Mouse (Mus musculus) MEL (cell line): ENCODE measurements around the gene Gm49342. TPM values are rescaled to one million over a fixed set of nuclear protein-coding genes. Genes with fewer than 3 reads are reported as not detected.
"Not testable (repeated sequence)": the region's sequence is repeated elsewhere in the genome, so short reads cannot be mapped to it uniquely, and the experiment has no call there.

ENCODE experiments used
- DNase-seq: peaks from one replicate; pipeline ENCODE4 v3.0.0; 2011; ENCODE audit warnings: low read depth, low spot score
- H3K27ac ChIP-seq: 2 replicates; pipeline ENCODE4 v1.5.1; 2012; ENCODE audit warnings: low read depth, mild to moderate bottlenecking, control low read depth, low read length, moderate library complexity; ENCODE audit not compliant: control insufficient read depth
- H3K27me3 ChIP-seq, 2 experiments: fragments of 150-350 bp in 1 of 2; sonication (generic) in 1 of 2; 2 replicates each; pipeline ENCODE4 v1.6.1; 2012; ENCODE audit warnings: low read length in 2 of 2, mild to moderate bottlenecking in 2 of 2, improper control_type of control experiment in 1 of 2, moderate library complexity in 1 of 2; ENCODE audit not compliant: insufficient read depth in 2 of 2, control insufficient read depth in 1 of 2
- H3K36me3 ChIP-seq, 2 experiments: 2 replicates each; pipeline ENCODE4 v1.6.1; 2012 to 2014; ENCODE audit warnings: low read length in 2 of 2, improper control_type of control experiment in 1 of 2, inconsistent platforms in 1 of 2, mild to moderate bottlenecking in 1 of 2; ENCODE audit not compliant: insufficient read depth in 2 of 2, control insufficient read depth in 1 of 2
- H3K4me1 ChIP-seq, 2 experiments: fragments of 150-350 bp in 1 of 2; sonication (generic) in 1 of 2; 2 replicates each; pipeline ENCODE4 v1.6.1; 2012; ENCODE audit warnings: low read length in 2 of 2, improper control_type of control experiment in 1 of 2, mild to moderate bottlenecking in 1 of 2; ENCODE audit not compliant: insufficient read depth in 2 of 2, control insufficient read depth in 1 of 2
- H3K4me3 ChIP-seq, 2 experiments: fragments of 150-350 bp in 1 of 2; sonication (generic) in 1 of 2; 2 replicates each; pipeline ENCODE4 v1.5.1; 2012; ENCODE audit warnings: low read depth in 2 of 2, low read length in 2 of 2, mild to moderate bottlenecking in 2 of 2, moderate library complexity in 2 of 2, control low read depth in 1 of 2, improper control_type of control experiment in 1 of 2; ENCODE audit not compliant: control insufficient read depth in 1 of 2, insufficient read depth in 1 of 2
- H3K79me2 ChIP-seq: 2 replicates; pipeline ENCODE4 v1.6.1; 2012; ENCODE audit warnings: mild to moderate bottlenecking, low read length, moderate library complexity; ENCODE audit not compliant: control insufficient read depth, poor library complexity, insufficient read depth
- H3K9ac ChIP-seq: 2 replicates; pipeline ENCODE4 v1.6.1; 2012; ENCODE audit warnings: low read depth, mild to moderate bottlenecking, control low read depth, low read length, moderate library complexity; ENCODE audit not compliant: control insufficient read depth, poor library complexity, severe bottlenecking
- H3K9me3 ChIP-seq: fragments of 150-350 bp; sonication (generic); replicated peaks from 2 replicates; pipeline ENCODE4 v1.6.1; 2012; ENCODE audit warnings: mild to moderate bottlenecking, low read length, improper control_type of control experiment, moderate library complexity; ENCODE audit not compliant: insufficient read depth
- BHLHE40 ChIP-seq: IDR thresholded peaks from 2 replicates; pipeline ENCODE4 v1.6.1; 2012; ENCODE audit warnings: low read depth, mild to moderate bottlenecking, inconsistent platforms, low read length, improper control_type of control experiment, borderline replicate concordance
- CHD1 ChIP-seq: IDR thresholded peaks from 2 replicates; pipeline ENCODE4 v1.6.1; 2012; ENCODE audit warnings: low read depth, mild to moderate bottlenecking, inconsistent platforms, low read length, improper control_type of control experiment
- CHD2 ChIP-seq: IDR thresholded peaks from 2 replicates; pipeline ENCODE4 v1.6.1; 2011; ENCODE audit warnings: low read length, improper control_type of control experiment
- ETS1 ChIP-seq: IDR thresholded peaks from 2 replicates; pipeline ENCODE4 v1.6.1; 2012; ENCODE audit warnings: low read depth, mild to moderate bottlenecking, inconsistent platforms, low read length, improper control_type of control experiment, moderate library complexity
- GABPA ChIP-seq: IDR thresholded peaks from 2 replicates; pipeline ENCODE4 v1.6.1; 2012; ENCODE audit warnings: low read depth, mild to moderate bottlenecking, inconsistent platforms, low read length, improper control_type of control experiment, moderate library complexity
- KAT2A ChIP-seq: conservative IDR thresholded peaks from 2 replicates; pipeline ENCODE4 v1.6.1; 2012; ENCODE audit warnings: low read depth, low read length, improper control_type of control experiment, inconsistent platforms
- MAFK ChIP-seq: IDR thresholded peaks from 2 replicates; pipeline ENCODE4 v1.6.1; 2011; ENCODE audit warnings: low read depth, mild to moderate bottlenecking, low read length, improper control_type of control experiment, borderline replicate concordance
- MEF2A ChIP-seq: IDR thresholded peaks from 2 replicates; pipeline ENCODE4 v1.6.1; 2014; ENCODE audit warnings: low read depth, mild to moderate bottlenecking, inconsistent platforms, low read length, improper control_type of control experiment; ENCODE audit not compliant: poor library complexity, insufficient replicate concordance, severe bottlenecking; ENCODE audit errors: extremely low read depth
- MXI1 ChIP-seq: IDR thresholded peaks from 2 replicates; pipeline ENCODE4 v1.6.1; 2011; ENCODE audit warnings: mild to moderate bottlenecking, low read depth, low read length, improper control_type of control experiment
- MYC ChIP-seq: IDR thresholded peaks from 2 replicates; pipeline ENCODE4 v1.6.1; 2011; ENCODE audit warnings: low read depth, mild to moderate bottlenecking, low read length, improper control_type of control experiment, moderate library complexity
- NELFE ChIP-seq: IDR thresholded peaks from 2 replicates; pipeline ENCODE4 v1.6.1; 2011; ENCODE audit warnings: low read depth, low read length, improper control_type of control experiment
- POLR2A ChIP-seq, 2 experiments: IDR thresholded peaks; 2 replicates each; pipeline ENCODE4 v1.6.1; 2011 to 2012; ENCODE audit warnings: low read length in 2 of 2, mild to moderate bottlenecking in 2 of 2, control low read depth in 1 of 2, improper control_type of control experiment in 1 of 2, low read depth in 1 of 2, moderate library complexity in 1 of 2; ENCODE audit not compliant: control insufficient read depth in 1 of 2, insufficient read depth in 1 of 2, poor library complexity in 1 of 2
- POLR2AphosphoS2 ChIP-seq: IDR thresholded peaks from 2 replicates; pipeline ENCODE4 v1.6.1; 2011; ENCODE audit warnings: low read length, improper control_type of control experiment
- POLR2AphosphoS5 ChIP-seq: IDR thresholded peaks from 2 replicates; pipeline ENCODE4 v1.6.1; 2012; ENCODE audit warnings: low read depth, borderline replicate concordance, mild to moderate bottlenecking, inconsistent platforms, low read length, moderate library complexity, mixed read lengths
- SIN3A ChIP-seq: IDR thresholded peaks from 2 replicates; pipeline ENCODE4 v1.6.1; 2012; ENCODE audit warnings: low read length, improper control_type of control experiment, inconsistent platforms
- TAL1 ChIP-seq: IDR thresholded peaks from 2 replicates; pipeline ENCODE4 v1.6.1; 2012; ENCODE audit warnings: mild to moderate bottlenecking, inconsistent platforms, low read length, moderate library complexity, mixed read lengths
- TCF12 ChIP-seq: IDR thresholded peaks from 2 replicates; pipeline ENCODE4 v1.6.1; 2014; ENCODE audit warnings: low read depth, mild to moderate bottlenecking, inconsistent platforms, low read length, improper control_type of control experiment, moderate library complexity
- UBTF ChIP-seq: IDR thresholded peaks from 2 replicates; pipeline ENCODE4 v1.6.1; 2012; ENCODE audit warnings: low read depth, mild to moderate bottlenecking, inconsistent platforms, low read length, improper control_type of control experiment, moderate library complexity, borderline replicate concordance; ENCODE audit not compliant: insufficient read depth
- USF1 ChIP-seq: IDR thresholded peaks from 2 replicates; pipeline ENCODE4 v1.6.1; 2014; ENCODE audit warnings: low read depth, mild to moderate bottlenecking, inconsistent platforms, low read length, improper control_type of control experiment, moderate library complexity
- USF2 ChIP-seq, 2 experiments: IDR thresholded peaks; 2 replicates each; pipeline ENCODE4 v1.6.1; 2011 to 2012; ENCODE audit warnings: improper control_type of control experiment in 2 of 2, low read length in 2 of 2, borderline replicate concordance in 1 of 2, inconsistent platforms in 1 of 2, low read depth in 1 of 2, mild to moderate bottlenecking in 1 of 2; ENCODE audit not compliant: insufficient read depth in 1 of 2
- ZKSCAN1 ChIP-seq: IDR thresholded peaks from 2 replicates; pipeline ENCODE4 v1.6.1; 2012; ENCODE audit warnings: low read depth, mild to moderate bottlenecking, inconsistent platforms, low read length, improper control_type of control experiment, moderate library complexity
- ZMIZ1 ChIP-seq: IDR thresholded peaks from 2 replicates; pipeline ENCODE4 v1.6.1; 2012; ENCODE audit warnings: low read depth, mild to moderate bottlenecking, inconsistent platforms, low read length, improper control_type of control experiment, moderate library complexity
- polyA plus RNA-seq, 2 experiments: library from polyadenylated mRNA; stranded (reverse) in 1 of 2; unstranded in 1 of 2; fragments of >175 nt in 1 of 2; fragments of >200 nt in 1 of 2; gene quantifications; 2 replicates each; pipeline versions ENCODE4 v1.2.1 to v1.2.4; 2012; ENCODE audit warnings: low replicate concordance in 2 of 2, low read depth in 1 of 2; ENCODE audit not compliant: insufficient read length in 2 of 2, insufficient read depth in 1 of 2, missing spikeins in 1 of 2
- total RNA-seq: library from RNA; depleted of rRNA; stranded (reverse); fragments of 300-350 nt; gene quantifications from 2 replicates; pipeline ENCODE4 v1.2.3, GENCODE M21; 2012

The Gm49342 gene
- total and polyA plus RNA-seq, 3 experiments, result 14.5 to 45.2 TPM; not detected in 1

DNA sequence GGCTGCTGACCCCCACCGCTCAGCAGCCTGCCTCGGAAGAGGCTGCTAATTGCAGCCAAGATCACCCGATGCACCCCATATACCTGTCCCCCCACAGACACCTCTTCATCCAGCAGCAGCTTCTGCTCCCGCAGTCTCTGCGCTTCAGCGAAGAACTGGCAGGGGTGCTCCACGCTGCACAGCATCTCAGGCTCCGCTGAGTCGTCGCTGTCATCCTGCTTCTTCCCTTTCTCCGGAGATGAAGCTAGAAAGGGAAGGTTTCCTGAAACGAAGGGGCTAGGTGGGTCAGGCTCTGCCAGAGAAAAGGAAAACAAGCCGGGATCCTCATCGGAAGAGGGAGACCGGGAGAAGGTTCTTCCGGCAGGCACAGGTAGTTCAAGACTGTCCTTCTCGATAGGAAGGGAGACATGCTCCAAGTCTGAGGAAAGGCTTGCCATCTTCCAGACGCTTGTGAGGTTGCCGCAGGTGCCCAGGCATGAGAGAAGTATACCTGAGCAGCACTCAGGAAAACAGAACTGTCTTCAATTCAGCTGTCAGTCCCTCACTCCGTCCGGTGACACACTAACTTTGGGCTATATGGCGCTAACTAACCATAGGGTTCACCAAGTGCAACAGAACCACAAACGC is 47.5 kb upstream of the Gm49342 start:
- Histone ChIP-seq H3K4me1 (peaks cover 0 to 6% of the 10 kb centered on the region in 2 experiments; a peak in 2 of 4 replicates), H3K36me3 (no peaks in the 10 kb centered on the region), H3K79me2 (no peaks in the 10 kb centered on the region), H3K27me3 (no peaks in the 10 kb centered on the region; a peak in 2 of 4 replicates), H3K9ac (no peak overlapping the region), H3K27ac (no peak overlapping the region), H3K4me3 (no peak overlapping the region), H3K9me3 (no peaks in the 10 kb centered on the region)
- no peak for DNase-seq
- no peak for TF ChIP-seq CHD1
- no peak for TF ChIP-seq GABPA
- TF ChIP-seq TAL1, result no peak
- no peak for TF ChIP-seq TCF12
- TF ChIP-seq MYC, result no peak
- TF ChIP-seq NELFE, result no peak
- no peak for TF ChIP-seq MAFK
- no peak for TF ChIP-seq BHLHE40
- TF ChIP-seq SIN3A, result no peak
- TF ChIP-seq UBTF, result no peak
- no peak for TF ChIP-seq USF2 (IDR thresholded peaks at IDR 0.05; ENCODE audit: borderline replicate concordance in 1 of 2, insufficient read depth in 1 of 2, low read depth in 1 of 2, low read length in 2 of 2)
- TF ChIP-seq ZMIZ1, result no peak
- no peak for TF ChIP-seq USF1
- no peak for TF ChIP-seq POLR2AphosphoS2
- no peak for TF ChIP-seq CHD2

DNA sequence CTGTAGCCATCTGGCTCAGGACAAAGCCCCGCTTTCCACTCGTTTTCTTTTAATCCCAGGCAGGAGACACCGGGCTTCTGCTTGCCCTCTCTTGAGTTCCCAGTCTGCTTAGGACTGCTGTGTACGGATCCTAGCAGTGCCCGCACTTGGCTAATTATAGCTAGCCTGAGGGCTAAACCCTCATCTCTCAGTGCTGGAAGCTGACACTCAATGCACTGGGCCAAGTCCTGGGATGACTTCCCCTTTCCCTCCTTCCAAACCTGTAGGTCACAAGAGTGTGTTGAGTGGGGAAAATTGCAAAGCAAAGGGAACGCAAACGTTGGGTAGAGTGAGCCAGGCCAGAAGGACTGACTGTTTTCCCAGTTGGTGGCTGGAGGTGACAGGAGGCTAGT is 46.9 kb upstream of the Gm49342 start, which contains the start of gene Klhl33:
Gene Klhl33 (minus strand): TSS at position 134 of the 392 bp plus-strand sequence.
- DNase-seq, result no peak
- peaks cover 0 to 6% of the 10 kb centered on the region in 2 experiments; a peak in 2 of 4 replicates for H3K4me1 ChIP-seq
- TF ChIP-seq ETS1 (no peak), POLR2A (IDR thresholded peaks at IDR 0.05; ENCODE audit: control insufficient read depth in 1 of 2, insufficient read depth in 1 of 2, low read depth in 1 of 2, low read length in 2 of 2, poor library complexity in 1 of 2) (no peak), MAFK (no peak), MEF2A (no peak), GABPA (no peak), CHD2 (no peak), ZKSCAN1 (no peak), KAT2A (no peak), POLR2AphosphoS5 (no peak), MXI1 (no peak)
- TF ChIP-seq, all 39 proteins: peak for 0
- no peak within 1 kb of the TSS for H3K4me3 ChIP-seq
- no peaks in the 10 kb centered on the region for H3K9me3 ChIP-seq
- H3K79me2 ChIP-seq, result no peaks in the 10 kb centered on the region
- no peak within 1 kb of the TSS for H3K27ac ChIP-seq
- no peaks in the 10 kb centered on the region for H3K36me3 ChIP-seq
- H3K27me3 ChIP-seq, result no peaks in the 10 kb centered on the region; a peak in 2 of 4 replicates
- no peak within 1 kb of the TSS for H3K9ac ChIP-seq

GRCm38 (mm10) chr14:50897992-50898391 is 46.3 kb upstream of the Gm49342 start:
- not testable (repeated sequence) for H3K27me3 ChIP-seq, H3K4me1 ChIP-seq, H3K9me3 ChIP-seq, H3K36me3 ChIP-seq, H3K4me3 ChIP-seq, H3K27ac ChIP-seq, H3K9ac ChIP-seq, H3K79me2 ChIP-seq
- DNase-seq, result peak; percentile 12
